Mouse (Mus musculus) heart, adult 10 weeks (tissue): ENCODE data around the gene Oxct2a. TPM values are rescaled to one million over a fixed set of nuclear protein-coding genes. Genes with fewer than 3 reads are reported as not detected.

ENCODE experiments used
- polyA plus RNA-seq: library from polyadenylated mRNA; stranded (reverse); fragments of 350-450 nt; fragmentation: Illumina TruSeq; extraction: RNeasy Lipid Tissue Mini Kit (QIAGEN cat#74804); gene quantifications from one replicate; pipeline ENCODE4 v1.2.3, GENCODE M21; 2014; ENCODE audit warnings: low read depth, low replicate concordance

The Oxct2a gene
- not detected for polyA plus RNA-seq

DNA sequence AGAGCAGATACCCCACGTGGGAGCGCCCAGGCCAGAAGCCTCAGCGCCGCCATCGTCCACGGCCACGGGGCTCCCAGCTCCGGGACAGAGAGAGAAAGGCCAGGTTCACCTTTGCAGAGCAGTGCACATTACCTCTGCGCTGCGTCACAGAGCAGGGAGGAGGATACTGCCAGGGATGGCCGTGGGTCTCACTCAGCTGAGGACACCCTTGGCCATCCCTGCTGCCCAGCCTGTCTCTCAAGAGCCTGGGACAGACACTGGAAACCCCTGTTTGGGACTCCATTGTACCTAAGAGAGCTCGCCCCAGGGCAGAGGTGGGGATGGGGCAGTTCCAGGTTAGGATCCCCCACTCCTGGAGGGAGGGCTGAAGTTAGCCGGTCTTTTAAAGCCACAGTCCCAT lies at the start of gene Oxct2a:
Gene Oxct2a, minus strand, starts transcription at position 101 of the 400 bp plus-strand sequence.

DNA sequence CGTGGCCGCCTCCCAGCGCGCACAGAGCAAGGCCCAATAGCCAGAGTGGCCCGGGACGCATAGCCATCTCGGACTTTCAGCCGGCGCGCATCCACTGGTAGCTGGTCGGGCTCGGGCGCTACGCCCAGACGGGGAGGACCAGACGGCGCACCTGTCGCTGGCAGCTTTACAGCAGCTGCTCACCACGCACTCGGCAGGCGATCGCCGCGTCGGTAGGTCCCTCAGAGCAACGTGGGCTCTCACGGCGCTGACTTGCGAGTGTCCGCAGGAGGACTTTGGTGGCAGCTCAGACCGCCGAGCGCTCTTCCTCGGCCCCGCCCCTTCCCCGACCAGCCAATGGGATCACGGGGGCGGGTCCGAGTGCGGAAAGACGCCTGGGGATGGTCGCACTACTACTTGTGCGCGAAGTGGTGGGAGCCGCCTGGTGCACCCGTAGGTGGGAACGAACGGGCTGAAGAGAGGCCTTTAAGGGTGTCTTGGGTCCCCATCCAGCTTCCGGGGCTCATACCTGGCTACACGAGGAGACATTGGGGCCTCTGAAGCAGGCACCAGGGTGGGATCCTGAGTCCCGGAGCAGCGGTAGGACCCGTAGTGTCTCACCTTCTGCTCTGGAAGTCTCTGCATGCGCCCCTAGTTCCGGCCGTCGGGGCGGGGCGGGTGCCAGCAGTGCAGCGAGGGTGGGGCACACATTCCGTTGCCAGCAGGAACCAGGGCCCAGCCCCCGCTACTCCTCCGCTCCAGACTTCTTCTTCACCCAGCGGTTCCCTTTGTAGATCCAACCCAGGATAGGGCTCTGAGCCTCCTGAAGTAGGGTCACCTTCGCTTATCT lies 19.4 kb upstream of the Oxct2a start, which contains the start of gene Bmp8a:
Gene Bmp8a, minus strand, starts transcription at position 611 of the 829 bp plus-strand sequence.

Other genes with a start within 250 kb of the Oxct2a start
- not detected for gene Bmp8b, start 218.5 kb downstream of the Oxct2a start, polyA plus RNA-seq
- gene Oxct2b, start 207.4 kb downstream of the Oxct2a start, polyA plus RNA-seq: not detected
- gene Ppie, start 183.7 kb downstream of the Oxct2a start, polyA plus RNA-seq: 27.3 TPM
- not detected for gene Hpcal4, start 140.4 kb downstream of the Oxct2a start, polyA plus RNA-seq
- 21.0 TPM for gene Nt5c1a, start 122.1 kb downstream of the Oxct2a start, polyA plus RNA-seq
- gene Heyl, start 90.1 kb downstream of the Oxct2a start, polyA plus RNA-seq: 19.7 TPM
- gene Pabpc4, start 61.3 kb downstream of the Oxct2a start, polyA plus RNA-seq: 266 TPM
- gene Bmp8a, start 19.6 kb upstream of the Oxct2a start, polyA plus RNA-seq: not detected